Mouse (Mus musculus) G1E (cell line): ENCODE results near the gene Dars2.

Source experiments
- CTCF ChIP-seq: IDR thresholded peaks from 2 replicates; pipeline ENCODE4 v1.5.1; 2012; ENCODE audit warnings: low read depth, low read length, inconsistent platforms, mixed read lengths
- GATA1 ChIP-seq: IDR thresholded peaks from 2 replicates; pipeline ENCODE4 v1.6.1; 2012; ENCODE audit warnings: borderline replicate concordance, low read length, inconsistent platforms, mixed read lengths
- POLR2AphosphoS5 ChIP-seq: IDR thresholded peaks from 2 replicates; pipeline ENCODE4 v1.6.1; 2012; ENCODE audit warnings: low read depth, low read length, inconsistent platforms; ENCODE audit not compliant: insufficient replicate concordance
- TAL1 ChIP-seq: conservative IDR thresholded peaks from 2 replicates; pipeline ENCODE4 v1.6.1; 2012; ENCODE audit warnings: low read depth, low read length, inconsistent platforms, mixed read lengths

GRCm38 (mm10) chr1:160993851-160994250, 76.6 kb downstream of the Dars2 start:
- no peak for TF ChIP-seq GATA1
- TF ChIP-seq CTCF = no peak
- no peak for TF ChIP-seq TAL1
- TF ChIP-seq POLR2AphosphoS5 = no peak
